Comparison of ENCODE assay signal across 28 mouse cellular contexts in genomic region chr8:70920049-70920922, GRCm38 (mm10). TPM values are rescaled to one million over a fixed set of nuclear protein-coding genes. Genes with fewer than 3 reads are reported as not detected.
DNase-seq lines count a peak whose midpoint lies in the region; ATAC-seq and TF ChIP-seq lines count a peak whose summit lies in the region.
"Had no signal": no experiment of that assay in that cellular context is flagged by ENCODE, and none has a peak within 500 bp of the region (broad histone marks: within the 10 kb centered on the region; RNA-seq: fewer than 3 reads in every experiment).

No protein-coding gene starts in this region.

- 79% methylated on average over 9 of the region's 9 CpGs for WGBS in heart, embryonic 16.5 days
- 70% methylated on average over 9 of the region's 9 CpGs for WGBS in lung, embryonic 14.5 days

- peaks cover 23% of the 10 kb centered on the region for H3K36me3 ChIP-seq in heart, embryonic 16.5 days (ENCODE audit: control insufficient read depth, insufficient read depth)
- peaks cover 46% of the 10 kb centered on the region for H3K36me3 ChIP-seq in lung, embryonic 14.5 days (ENCODE audit: insufficient read depth)

- no peaks in the 10 kb centered on the region for H3K27me3 ChIP-seq in heart, embryonic 16.5 days (ENCODE audit: control insufficient read depth, insufficient read depth, low read length)
- no peaks in the 10 kb centered on the region for H3K27me3 ChIP-seq in lung, embryonic 14.5 days (ENCODE audit: insufficient read depth, low read length)
- H3K27me3 ChIP-seq: embryonic facial prominence, embryonic 13.5 days had no signal

- no peak overlapping the region for H3K4me2 ChIP-seq in heart, embryonic 16.5 days (ENCODE audit: low read depth, low read length)
- no peak overlapping the region for H3K4me2 ChIP-seq in lung, embryonic 14.5 days
- H3K4me2 ChIP-seq: embryonic facial prominence, embryonic 13.5 days; liver, embryonic 11.5 days had no signal

- no peaks in the 10 kb centered on the region for H3K9me3 ChIP-seq in heart, embryonic 16.5 days (replicated peaks; ENCODE audit: control insufficient read depth, low read length)
- no peaks in the 10 kb centered on the region for H3K9me3 ChIP-seq in lung, embryonic 14.5 days (ENCODE audit: low read depth, low read length)
- H3K9me3 ChIP-seq: embryonic facial prominence, embryonic 13.5 days; limb, embryonic 10.5 days had no signal

- H3K27ac ChIP-seq in heart, embryonic 16.5 days (ENCODE audit: low read length) = 0 out of 2 replicates have a peak overlapping the region, but pooled peaks have one; percentile 7
- H3K27ac ChIP-seq in lung, embryonic 14.5 days (ENCODE audit: low read depth) = no peak overlapping the region
- H3K27ac ChIP-seq: embryonic facial prominence, embryonic 13.5 days; limb, embryonic 10.5 days had no signal

- H3K4me1 ChIP-seq in heart, embryonic 16.5 days (ENCODE audit: control insufficient read depth, insufficient read depth, low read length) = no peaks in the 10 kb centered on the region
- H3K4me1 ChIP-seq in lung, embryonic 14.5 days (ENCODE audit: insufficient read depth) = no peaks in the 10 kb centered on the region
- H3K4me1 ChIP-seq: embryonic facial prominence, embryonic 13.5 days; limb, embryonic 10.5 days had no signal

- no peak overlapping the region for H3K9ac ChIP-seq in heart, embryonic 16.5 days (ENCODE audit: low read length)
- H3K9ac ChIP-seq in lung, embryonic 14.5 days = no peak overlapping the region
- H3K9ac ChIP-seq: embryonic facial prominence, embryonic 13.5 days had no signal

- ATAC-seq in heart, embryonic 16.5 days (replicated peaks; ENCODE audit: extremely low read depth, insufficient read depth, low FRiP score) = no peak
- peak; percentile 50; the same call in 1 of the 2 replicates for ATAC-seq in lung, embryonic 14.5 days (ENCODE audit: insufficient read depth)
- ATAC-seq: forebrain, embryonic 16.5 days; hindbrain, embryonic 16.5 days; midbrain, embryonic 16.5 days had no signal

- no peak overlapping the region for H3K4me3 ChIP-seq in heart, embryonic 16.5 days (ENCODE audit: low read length)
- H3K4me3 ChIP-seq in lung, embryonic 14.5 days (ENCODE audit: low read depth, low read length) = no peak overlapping the region
- H3K4me3 ChIP-seq: embryonic facial prominence, embryonic 13.5 days; limb, embryonic 10.5 days had no signal

- no peak for TF ChIP-seq CTCF in lung, embryonic 14.5 days (IDR thresholded peaks at IDR 0.05; ENCODE audit: low read depth)

- peak; percentile 37 for DNase-seq in adrenal gland, postnatal 14 days
- DNase-seq in adrenal gland, adult 8-10 months = no peak
- DNase-seq in heart, adult 9 months (ENCODE audit: low spot score in 2 of 2) = no peak
- DNase-seq in lung, embryonic 14.5 days = peak; percentile 39
- DNase-seq in lung, adult 18-20 months = no peak
- DNase-seq in 3T3-L1 (ENCODE audit: low read depth, low spot score) = peak; percentile 55
- no peak for DNase-seq in urinary bladder, postnatal 4 days (ENCODE audit: low spot score in 2 of 2)
- DNase-seq: adrenal gland, postnatal 25 days; B cell, adult 2 months; cerebellum, adult 11 months; cerebellum, postnatal 14 days; kidney, adult 18-20 months; kidney, postnatal 14 days; lung, postnatal 36 days; right cerebral cortex, postnatal 14 days; spleen, adult 18-20 months; thymus, adult 18-20 months had no signal

RNA-seq across cellular contexts. Expression of gene Map1s, which starts 14.6 kb away (rescaled TPM):
- total RNA-seq in adrenal gland, postnatal 14 days (2021) = 26.2 and 32.1 TPM in 2 replicates
- 10 to 100 TPM; 35.7 to 54.1 (median 50.0) TPM for total RNA-seq in adrenal gland, adult 8-10 months (2022)
- polyA plus RNA-seq in heart, embryonic 16.5 days (2015; fragmentation: Nextera tagmentation; extraction: Ambion mirVana) = 36.9 and 38.1 TPM in 2 replicates
- 53.3 and 54.4 TPM in 2 replicates for polyA plus RNA-seq in lung, embryonic 14.5 days (2014; fragmentation: Nextera tagmentation; extraction: Ambion mirVana)

RNA-seq across cellular contexts. Expression of gene Rpl18a, which starts 23.1 kb away (rescaled TPM):
- total RNA-seq in adrenal gland, postnatal 14 days (2021) = 1,399 and 1,708 TPM in 2 replicates
- 1,000 to 10,000 TPM; 1,169 to 1,386 (median 1,259) TPM for total RNA-seq in adrenal gland, adult 8-10 months (2022)
- 2,334 and 2,733 TPM in 2 replicates for polyA plus RNA-seq in heart, embryonic 16.5 days (2015; fragmentation: Nextera tagmentation; extraction: Ambion mirVana)
- 5,317 and 5,483 TPM in 2 replicates for polyA plus RNA-seq in lung, embryonic 14.5 days (2014; fragmentation: Nextera tagmentation; extraction: Ambion mirVana)

RNA-seq across cellular contexts. Expression of gene Slc5a5, which starts 27.7 kb away (rescaled TPM):
- total RNA-seq in adrenal gland, postnatal 14 days (2021) = 0.30 TPM in 1 of 2 replicates, not detected in the other
- not detected for total RNA-seq in adrenal gland, adult 8-10 months (2022)
- polyA plus RNA-seq in heart, embryonic 16.5 days (2015; fragmentation: Nextera tagmentation; extraction: Ambion mirVana) = 0.31 and 0.43 TPM in 2 replicates
- 0.12 and 0.16 TPM in 2 replicates for polyA plus RNA-seq in lung, embryonic 14.5 days (2014; fragmentation: Nextera tagmentation; extraction: Ambion mirVana)
- total RNA-seq: gastrocnemius, postnatal 4 days; hematopoietic stem cell, adult 5-6 weeks; megakaryocyte-erythroid progenitor cell, adult 5-6 weeks; neutrophil, adult 5-6 weeks had no signal

RNA-seq across cellular contexts. Expression of gene Ccdc124, which starts 46.6 kb away (rescaled TPM):
- 52.2 and 52.9 TPM in 2 replicates for total RNA-seq in adrenal gland, postnatal 14 days (2021)
- total RNA-seq in adrenal gland, adult 8-10 months (2022) = 10 to 100 TPM; 48.5 to 68.7 (median 51.3) TPM
- 82.3 and 91.8 TPM in 2 replicates for polyA plus RNA-seq in heart, embryonic 16.5 days (2015; fragmentation: Nextera tagmentation; extraction: Ambion mirVana)
- 121 and 125 TPM in 2 replicates for polyA plus RNA-seq in lung, embryonic 14.5 days (2014; fragmentation: Nextera tagmentation; extraction: Ambion mirVana)

RNA-seq across cellular contexts. Expression of gene Kcnn1, which starts 57.2 kb away (rescaled TPM):
- 2.9 and 3.8 TPM in 2 replicates for total RNA-seq in adrenal gland, postnatal 14 days (2021)
- 1 to 10 TPM; 4.2 to 4.7 (median 4.4) TPM for total RNA-seq in adrenal gland, adult 8-10 months (2022)
- polyA plus RNA-seq in heart, embryonic 16.5 days (2015; fragmentation: Nextera tagmentation; extraction: Ambion mirVana) = 4.1 and 4.2 TPM in 2 replicates
- polyA plus RNA-seq in lung, embryonic 14.5 days (2014; fragmentation: Nextera tagmentation; extraction: Ambion mirVana) = 0.54 and 0.72 TPM in 2 replicates
- total RNA-seq: megakaryocyte-erythroid progenitor cell, adult 5-6 weeks; neutrophil, adult 5-6 weeks had no signal

Comparison
In these comparisons a context has a peak if more than half of its experiments do, and no peak if none do; other contexts are left out.
1. DNase-seq: peak in adrenal gland, postnatal 14 days (single experiment), lung, embryonic 14.5 days (single experiment) and 3T3-L1 (single experiment); none in adrenal gland, adult 8-10 months (single experiment), heart, adult 9 months (0 of 2), lung, adult 18-20 months (0 of 2) and urinary bladder, postnatal 4 days (0 of 2).